Mouse (Mus musculus): ENCODE results near the gene Slc37a1.

The Slc37a1 gene

GRCm38 (mm10) chr17:31286492-31286891 is at the start of gene Slc37a1:
Gene Slc37a1, plus strand, starts transcription at chr17:31286792.
- in situ Hi-C loops (cut with MboI): no loop called here

GRCm38 (mm10) chr17:31238234-31239020 is 48.2 kb upstream of the Slc37a1 start:
- in situ Hi-C loops (cut with MboI): loop anchor here (10.0 kb wide), 1 partner anchor 104 kb away; no protein-coding TSS in a partner anchor

- in situ Hi-C loops (cut with MboI): no loop called here
These were observed 45.4 kb upstream of the Slc37a1 start for GRCm38 (mm10) chr17:31241156-31241555.

GRCm38 (mm10) chr17:31242764-31243163 is 43.8 kb upstream of the Slc37a1 start:
- in situ Hi-C loops (cut with MboI): no loop called here

GRCm38 (mm10) chr17:31245321-31245720 is 41.3 kb upstream of the Slc37a1 start:
- in situ Hi-C loops (cut with MboI): no loop called here

GRCm38 (mm10) chr17:31247144-31247543 is 39.4 kb upstream of the Slc37a1 start:
- in situ Hi-C loops (cut with MboI): no loop called here

GRCm38 (mm10) chr17:31253951-31254350 is 32.6 kb upstream of the Slc37a1 start:
- in situ Hi-C loops (cut with MboI): no loop called here

GRCm38 (mm10) chr17:31254463-31254931 is 32.1 kb upstream of the Slc37a1 start:
- in situ Hi-C loops (cut with MboI): no loop called here

GRCm38 (mm10) chr17:31257149-31257548 is 29.4 kb upstream of the Slc37a1 start:
- in situ Hi-C loops (cut with MboI): loop anchor here (5.0 kb wide), 1 partner anchor 40 kb away; no protein-coding TSS in a partner anchor

- in situ Hi-C loops (cut with MboI): loop anchor here (5.0 kb wide), 1 partner anchor 39 kb away; no protein-coding TSS in a partner anchor
These were observed 28.7 kb upstream of the Slc37a1 start for GRCm38 (mm10) chr17:31257898-31258297.

- in situ Hi-C loops (cut with MboI): loop anchor here (5.0 kb wide), 1 partner anchor 39 kb away; no protein-coding TSS in a partner anchor
These were observed 28.2 kb upstream of the Slc37a1 start for GRCm38 (mm10) chr17:31258310-31258865.

GRCm38 (mm10) chr17:31259145-31259544 is 27.4 kb upstream of the Slc37a1 start:
- in situ Hi-C loops (cut with MboI): loop anchor here (5.0 kb wide), 1 partner anchor 38 kb away; no protein-coding TSS in a partner anchor

- in situ Hi-C loops (cut with MboI): loop anchor here (5.0 kb wide), 1 partner anchor 37 kb away; no protein-coding TSS in a partner anchor
These were observed 26.8 kb upstream of the Slc37a1 start for GRCm38 (mm10) chr17:31259825-31260224.

GRCm38 (mm10) chr17:31260430-31260829 is 26.2 kb upstream of the Slc37a1 start:
- in situ Hi-C loops (cut with MboI): no loop called here

- in situ Hi-C loops (cut with MboI): no loop called here
These were observed 25.2 kb upstream of the Slc37a1 start for GRCm38 (mm10) chr17:31261352-31261751.

GRCm38 (mm10) chr17:31262715-31263114 is 23.9 kb upstream of the Slc37a1 start:
- in situ Hi-C loops (cut with MboI): no loop called here

- in situ Hi-C loops (cut with MboI): no loop called here
These were observed 22.8 kb upstream of the Slc37a1 start for GRCm38 (mm10) chr17:31263770-31264169.

GRCm38 (mm10) chr17:31264372-31264771 is 22.2 kb upstream of the Slc37a1 start:
- in situ Hi-C loops (cut with MboI): no loop called here

GRCm38 (mm10) chr17:31265171-31265572 is 21.4 kb upstream of the Slc37a1 start:
- in situ Hi-C loops (cut with MboI): no loop called here

- in situ Hi-C loops (cut with MboI): no loop called here
These were observed 20.8 kb upstream of the Slc37a1 start for GRCm38 (mm10) chr17:31265831-31266230.

GRCm38 (mm10) chr17:31266321-31266950 is 20.2 kb upstream of the Slc37a1 start:
- in situ Hi-C loops (cut with MboI): no loop called here

GRCm38 (mm10) chr17:31267138-31267537 is 19.5 kb upstream of the Slc37a1 start:
- in situ Hi-C loops (cut with MboI): no loop called here
